Mouse (Mus musculus): ENCODE results near the gene Dusp27. TPM values are rescaled to one million over a fixed set of nuclear protein-coding genes. Genes with fewer than 3 reads are reported as not detected.

Dusp27 gene
- polyA plus RNA-seq, 1 experiment = 0.03 TPM

GRCm38 (mm10) chr1:166135091-166135740 lies 7.5 kb upstream of the Dusp27 start:
- peaks cover 34% of the 10 kb centered on the region for H3K4me1 ChIP-seq (ENCODE audit: control insufficient read depth, insufficient read depth, insufficient read length, low read length)
- no peak overlapping the region for H3K4me3 ChIP-seq (ENCODE audit: low read depth, low read length)
- peaks cover 5% of the 10 kb centered on the region; the same call in 1 of the 2 replicates for H3K36me3 ChIP-seq (ENCODE audit: control insufficient read depth, insufficient read depth, low read length)
- H3K27me3 ChIP-seq (ENCODE audit: control insufficient read depth, insufficient read depth, low read length) = no peaks in the 10 kb centered on the region
- WGBS = 72% methylated on average over 5 of the region's 5 CpGs
- H3K27ac ChIP-seq (ENCODE audit: insufficient read depth, low read depth, low read length) = no peak overlapping the region
- TF ChIP-seq POLR2A (IDR thresholded peaks at IDR 0.05; ENCODE audit: low read depth, low read length) (no peak), CTCF (IDR thresholded peaks at IDR 0.05; ENCODE audit: extremely low read depth, insufficient read length, insufficient replicate concordance, low read depth, low read length) (no peak)

DNA sequence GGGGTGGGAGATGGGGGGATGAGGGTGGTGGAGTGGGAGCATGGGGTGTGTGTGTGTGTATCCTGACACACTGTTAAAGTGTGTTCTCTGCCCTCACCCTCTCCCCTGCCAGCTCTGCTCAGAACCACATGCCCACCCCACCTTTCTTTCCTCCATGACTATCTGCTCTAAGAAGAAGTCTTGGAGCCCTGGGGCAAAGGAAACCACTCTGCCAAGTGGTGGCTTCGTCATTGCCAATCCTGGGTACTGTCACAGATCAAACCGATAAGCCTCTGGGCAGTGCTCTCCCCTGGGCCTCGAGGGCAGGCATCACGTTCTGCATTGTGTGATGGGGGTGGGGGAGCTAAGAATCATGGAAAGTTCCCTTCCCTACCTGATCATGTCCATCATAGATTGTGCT lies 4.6 kb upstream of the Dusp27 start:
- TF ChIP-seq CTCF (IDR thresholded peaks at IDR 0.05; ENCODE audit: extremely low read depth, insufficient read length, insufficient replicate concordance, low read depth, low read length) (no peak), POLR2A (IDR thresholded peaks at IDR 0.05; ENCODE audit: low read depth, low read length) (no peak)
- Histone ChIP-seq H3K27me3 (ENCODE audit: control insufficient read depth, insufficient read depth, low read length) (no peaks in the 10 kb centered on the region), H3K4me3 (ENCODE audit: low read depth, low read length) (peak overlapping the region; percentile 76), H3K4me1 (ENCODE audit: control insufficient read depth, insufficient read depth, insufficient read length, low read length) (peaks cover 19% of the 10 kb centered on the region), H3K27ac (ENCODE audit: insufficient read depth, low read depth, low read length) (no peak overlapping the region), H3K36me3 (ENCODE audit: control insufficient read depth, insufficient read depth, low read length) (0 out of 2 replicates have a peak, but pooled peaks cover 3% of the 10 kb centered on the region)
- WGBS = 23% methylated on average over 4 of the region's 4 CpGs

DNA sequence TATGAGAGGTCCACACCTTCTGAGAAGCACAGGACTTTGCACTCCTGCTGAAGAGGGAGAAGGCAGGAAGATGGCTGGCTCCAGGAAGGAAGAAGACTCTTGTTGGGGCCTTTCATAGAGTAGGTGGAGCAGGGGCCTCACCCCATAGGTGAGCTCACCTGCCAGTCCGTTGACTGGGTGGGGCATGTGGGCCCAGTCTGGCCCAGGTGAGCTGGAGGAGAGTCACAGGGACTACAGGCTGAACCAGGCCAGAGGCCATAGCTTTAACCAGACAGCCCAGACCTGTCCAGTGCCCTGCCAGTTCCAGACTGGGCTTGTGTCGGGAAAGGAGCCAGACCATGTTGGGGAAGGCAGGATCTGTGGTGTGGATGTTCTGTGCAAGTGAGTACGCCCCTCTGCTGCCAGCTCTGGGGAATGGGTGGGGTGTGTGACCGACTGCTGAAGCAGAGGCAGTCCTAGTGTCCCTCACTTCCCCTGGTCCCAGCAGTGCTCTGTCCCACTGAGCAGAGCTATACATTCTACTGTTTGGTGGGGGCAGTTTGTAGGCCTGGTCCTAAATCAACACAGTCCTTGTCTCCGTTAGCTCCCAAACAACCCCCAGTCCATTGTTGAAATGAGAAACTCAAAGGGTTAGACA lies 2.6 kb upstream of the Dusp27 start, which contains the start of gene Gpa33:
Gene Gpa33, plus strand, starts transcription at position 15 of the 637 bp plus-strand sequence.
- H3K27me3 ChIP-seq (ENCODE audit: control insufficient read depth, insufficient read depth, low read length) = no peaks in the 10 kb centered on the region
- H3K36me3 ChIP-seq (ENCODE audit: control insufficient read depth, insufficient read depth, low read length) = 0 out of 2 replicates have a peak, but pooled peaks cover 3% of the 10 kb centered on the region
- peak within 1 kb of the TSS; percentile 98 for H3K27ac ChIP-seq (ENCODE audit: insufficient read depth, low read depth, low read length)
- peaks cover 9% of the 10 kb centered on the region; the same call in 1 of the 2 replicates for H3K4me1 ChIP-seq (ENCODE audit: control insufficient read depth, insufficient read depth, insufficient read length, low read length)
- TF ChIP-seq CTCF (IDR thresholded peaks at IDR 0.05; ENCODE audit: extremely low read depth, insufficient read length, insufficient replicate concordance, low read depth, low read length) = no peak
- TF ChIP-seq POLR2A (IDR thresholded peaks at IDR 0.05; ENCODE audit: low read depth, low read length) = peak; percentile 95
- WGBS = 29% methylated on average over 5 of the region's 5 CpGs
- H3K4me3 ChIP-seq (ENCODE audit: low read depth, low read length) = peak within 1 kb of the TSS; percentile 76

DNA sequence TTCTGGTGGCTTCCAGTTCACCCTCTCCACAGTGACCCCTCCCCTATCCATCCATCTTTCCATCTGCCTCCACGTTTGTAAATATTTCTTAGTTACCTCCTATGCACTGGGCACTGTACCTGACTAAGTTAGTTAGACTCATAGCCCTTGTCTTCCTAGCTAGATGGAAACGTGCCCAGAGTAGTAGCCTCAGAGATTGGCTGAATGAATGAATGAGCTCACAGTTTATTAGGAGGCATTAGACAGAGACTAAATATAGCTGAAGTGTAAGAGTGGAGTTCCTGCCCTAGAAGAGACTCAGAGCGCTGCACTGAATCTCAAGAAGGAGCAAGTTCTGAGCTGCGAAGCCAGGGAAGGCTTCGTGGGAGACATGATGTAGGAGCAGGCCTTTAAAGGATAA lies 829 bp upstream of the Dusp27 start:
- Histone ChIP-seq H3K4me1 (ENCODE audit: control insufficient read depth, insufficient read depth, insufficient read length, low read length) (peaks cover 12% of the 10 kb centered on the region; the same call in 1 of the 2 replicates), H3K27me3 (ENCODE audit: control insufficient read depth, insufficient read depth, low read length) (no peaks in the 10 kb centered on the region), H3K4me3 (ENCODE audit: low read depth, low read length) (no peak overlapping the region), H3K27ac (ENCODE audit: insufficient read depth, low read depth, low read length) (no peak overlapping the region), H3K36me3 (ENCODE audit: control insufficient read depth, insufficient read depth, low read length) (0 out of 2 replicates have a peak, but pooled peaks cover 2% of the 10 kb centered on the region)
- TF ChIP-seq POLR2A (IDR thresholded peaks at IDR 0.05; ENCODE audit: low read depth, low read length) (no peak), CTCF (IDR thresholded peaks at IDR 0.05; ENCODE audit: extremely low read depth, insufficient read length, insufficient replicate concordance, low read depth, low read length) (no peak)
- WGBS = 85% methylated on average over 5 of the region's 5 CpGs

- Histone ChIP-seq H3K27me3 (ENCODE audit: control insufficient read depth, insufficient read depth, low read length) (no peaks in the 10 kb centered on the region), H3K27ac (ENCODE audit: insufficient read depth, low read depth, low read length) (no peak overlapping the region), H3K4me1 (ENCODE audit: control insufficient read depth, insufficient read depth, insufficient read length, low read length) (peaks cover 7% of the 10 kb centered on the region; the same call in 1 of the 2 replicates), H3K4me3 (ENCODE audit: low read depth, low read length) (no peak overlapping the region), H3K36me3 (ENCODE audit: control insufficient read depth, insufficient read depth, low read length) (no peaks in the 10 kb centered on the region)
- 85% methylated on average over 9 of the region's 9 CpGs for WGBS
- no peak for TF ChIP-seq POLR2A (IDR thresholded peaks at IDR 0.05; ENCODE audit: low read depth, low read length)
- no peak for TF ChIP-seq CTCF (IDR thresholded peaks at IDR 0.05; ENCODE audit: extremely low read depth, insufficient read length, insufficient replicate concordance, low read depth, low read length)
These were observed 927 bp downstream of the Dusp27 start for GRCm38 (mm10) chr1:166126795-166127194.

GRCm38 (mm10) chr1:166126290-166126689 lies 1.4 kb downstream of the Dusp27 start:
- Histone ChIP-seq H3K4me3 (ENCODE audit: low read depth, low read length) (no peak overlapping the region), H3K36me3 (ENCODE audit: control insufficient read depth, insufficient read depth, low read length) (no peaks in the 10 kb centered on the region), H3K27ac (ENCODE audit: insufficient read depth, low read depth, low read length) (no peak overlapping the region), H3K4me1 (ENCODE audit: control insufficient read depth, insufficient read depth, insufficient read length, low read length) (peaks cover 7% of the 10 kb centered on the region; the same call in 1 of the 2 replicates), H3K27me3 (ENCODE audit: control insufficient read depth, insufficient read depth, low read length) (no peaks in the 10 kb centered on the region)
- 97% methylated on average over 6 of the region's 6 CpGs for WGBS
- no peak for TF ChIP-seq CTCF (IDR thresholded peaks at IDR 0.05; ENCODE audit: extremely low read depth, insufficient read length, insufficient replicate concordance, low read depth, low read length)
- no peak for TF ChIP-seq POLR2A (IDR thresholded peaks at IDR 0.05; ENCODE audit: low read depth, low read length)

Measured in small intestine, adult 2 months (tissue).